Mouse (Mus musculus) heart, embryonic 11.5 days (tissue): ENCODE measurements around the gene Trank1. TPM values are rescaled to one million over a fixed set of nuclear protein-coding genes. Genes with fewer than 3 reads are reported as not detected.

Experiments
- ATAC-seq: fragments of 200-750 bp; cut with Nextera tagmentation; replicated peaks from 2 replicates; pipeline ENCODE4 v1.8.0; 2017; ENCODE audit warnings: moderate library complexity; ENCODE audit not compliant: insufficient number of reproducible peaks, low FRiP score, low TSS enrichment
- H3K27ac ChIP-seq: fragments of 300-500 bp; sonication (generic); 2 replicates; pipeline ENCODE4 v1.5.1; 2014; ENCODE audit warnings: mild to moderate bottlenecking, low read depth, low read length
- H3K27me3 ChIP-seq: fragments of 300-500 bp; sonication (generic); 2 replicates; pipeline ENCODE4 v1.6.1; 2014; ENCODE audit warnings: mild to moderate bottlenecking, low read length, mixed read lengths; ENCODE audit not compliant: control insufficient read depth, insufficient read depth
- H3K36me3 ChIP-seq: fragments of 300-500 bp; sonication (generic); 2 replicates; pipeline ENCODE4 v1.6.1; 2014; ENCODE audit warnings: mild to moderate bottlenecking, low read length, moderate library complexity, mixed read lengths; ENCODE audit not compliant: control insufficient read depth, insufficient read depth
- H3K4me1 ChIP-seq: fragments of 300-500 bp; sonication (generic); 2 replicates; pipeline ENCODE4 v1.6.1; 2014; ENCODE audit warnings: low read length; ENCODE audit not compliant: control insufficient read depth, insufficient read depth
- H3K4me2 ChIP-seq: fragments of 300-500 bp; sonication (generic); 2 replicates; pipeline ENCODE4 v1.6.1; 2014; ENCODE audit warnings: mild to moderate bottlenecking, moderate library complexity
- H3K4me3 ChIP-seq: fragments of 300-500 bp; sonication (generic); 2 replicates; pipeline ENCODE4 v1.5.1; 2014; ENCODE audit warnings: low read depth, low read length
- H3K9ac ChIP-seq: fragments of 300-500 bp; sonication (generic); 2 replicates; pipeline ENCODE4 v1.6.1; 2014; ENCODE audit warnings: mild to moderate bottlenecking, low read depth, low read length, moderate library complexity
- H3K9me3 ChIP-seq: fragments of 300-500 bp; sonication (generic); replicated peaks from 2 replicates; pipeline ENCODE4 v1.6.1; 2016; ENCODE audit warnings: low read length; ENCODE audit not compliant: control insufficient read depth
- WGBS: fragments of 180-500 bp; shearing (Covaris S2); extraction: QIAGEN DNeasy Blood & Tissue Kit; methylation state at CpG from one replicate; pipeline ENCODE4 v1.1.7; 2014; ENCODE audit not compliant: insufficient replicate concordance; 5-methylcytosine and 5-hydroxymethylcytosine counted together
- polyA plus RNA-seq: library from polyadenylated mRNA; unstranded; fragments of >200 nt; fragmentation: Nextera tagmentation; extraction: Ambion mirVana; gene quantifications from 2 replicates; pipeline ENCODE4 v1.2.1, GENCODE M21; 2014

The Trank1 gene
- polyA plus RNA-seq, 1 experiment from 2014 or later, result 0.11 TPM

DNA sequence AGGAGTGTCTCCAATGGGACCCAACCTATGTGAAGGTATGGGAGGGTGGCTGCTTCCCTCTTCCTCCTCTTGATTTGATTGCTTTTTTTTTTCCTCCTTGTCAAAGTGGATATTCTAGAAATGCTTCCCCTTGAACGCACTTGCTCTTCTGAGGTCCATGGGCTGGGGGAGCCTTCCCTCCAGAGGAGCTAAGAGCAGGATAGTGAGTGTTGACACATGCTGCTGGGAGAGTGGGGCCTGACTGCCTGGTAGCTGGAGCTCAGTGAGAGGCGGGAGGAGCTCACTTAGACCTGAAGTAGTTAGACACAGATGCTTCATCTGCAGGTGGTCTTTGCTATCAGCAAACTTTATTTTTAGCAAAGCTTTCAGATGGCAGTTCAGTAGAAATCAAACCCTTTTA lies 22.3 kb downstream of the Trank1 start:
- Histone ChIP-seq H3K27me3 (peaks cover 3% of the 10 kb centered on the region; the same call in 1 of the 2 replicates), H3K36me3 (no peaks in the 10 kb centered on the region), H3K27ac (no peak overlapping the region), H3K9ac (no peak overlapping the region), H3K9me3 (no peaks in the 10 kb centered on the region), H3K4me3 (no peak overlapping the region), H3K4me1 (no peaks in the 10 kb centered on the region), H3K4me2 (no peak overlapping the region)
- 28% methylated on average over 2 of the region's 2 CpGs for WGBS
- no peak for ATAC-seq

GRCm38 (mm10) chr9:111334555-111335164 lies 23.1 kb downstream of the Trank1 start:
- Histone ChIP-seq H3K27ac (no peak overlapping the region), H3K36me3 (no peaks in the 10 kb centered on the region), H3K27me3 (peaks cover 3% of the 10 kb centered on the region; the same call in 1 of the 2 replicates), H3K9me3 (no peaks in the 10 kb centered on the region), H3K4me2 (no peak overlapping the region), H3K4me3 (no peak overlapping the region), H3K4me1 (no peaks in the 10 kb centered on the region), H3K9ac (no peak overlapping the region)
- WGBS, result 61% methylated on average over 4 of the region's 4 CpGs
- no peak for ATAC-seq

DNA sequence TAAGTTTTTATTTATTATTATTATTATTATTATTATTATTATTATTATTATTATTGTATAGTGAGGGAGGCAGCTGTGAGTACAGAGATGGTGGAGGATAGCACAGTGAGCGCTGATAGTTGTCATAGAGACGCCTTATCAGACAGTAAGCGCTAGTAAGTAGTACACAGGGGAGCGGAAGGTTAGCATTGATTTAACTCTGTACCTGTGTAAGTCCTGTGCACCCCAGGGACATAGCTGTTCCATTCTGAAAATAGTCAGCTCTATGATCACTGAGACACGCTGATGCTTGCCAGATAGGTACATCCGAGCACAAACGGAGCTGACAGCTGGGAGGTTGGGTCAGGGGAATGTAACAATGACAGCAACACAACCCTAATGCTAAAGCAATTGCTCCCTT lies 39.7 kb downstream of the Trank1 start:
- Histone ChIP-seq H3K27me3 (no peaks in the 10 kb centered on the region), H3K9me3 (no peaks in the 10 kb centered on the region)

GRCm38 (mm10) chr9:111351641-111352040 lies 40.1 kb downstream of the Trank1 start:
- H3K27ac ChIP-seq, result no peak overlapping the region
- no peaks in the 10 kb centered on the region for H3K9me3 ChIP-seq
- H3K4me3 ChIP-seq, result no peak overlapping the region
- H3K4me1 ChIP-seq, result no peaks in the 10 kb centered on the region
- WGBS, result 31% methylated on average over 1 of the region's 1 CpGs
- ATAC-seq, result no peak
- no peaks in the 10 kb centered on the region for H3K36me3 ChIP-seq
- H3K9ac ChIP-seq, result no peak overlapping the region
- H3K4me2 ChIP-seq, result no peak overlapping the region
- no peaks in the 10 kb centered on the region for H3K27me3 ChIP-seq

More for the DNA sequence above, 39.7 kb downstream of the Trank1 start:
- H3K4me2 ChIP-seq, result no peak overlapping the region
- H3K36me3 ChIP-seq, result no peaks in the 10 kb centered on the region
- H3K4me3 ChIP-seq, result no peak overlapping the region
- H3K9ac ChIP-seq, result no peak overlapping the region
- H3K4me1 ChIP-seq, result no peaks in the 10 kb centered on the region
- H3K27ac ChIP-seq, result no peak overlapping the region
- 66% methylated on average over 7 of the region's 7 CpGs for WGBS
- ATAC-seq, result no peak

DNA sequence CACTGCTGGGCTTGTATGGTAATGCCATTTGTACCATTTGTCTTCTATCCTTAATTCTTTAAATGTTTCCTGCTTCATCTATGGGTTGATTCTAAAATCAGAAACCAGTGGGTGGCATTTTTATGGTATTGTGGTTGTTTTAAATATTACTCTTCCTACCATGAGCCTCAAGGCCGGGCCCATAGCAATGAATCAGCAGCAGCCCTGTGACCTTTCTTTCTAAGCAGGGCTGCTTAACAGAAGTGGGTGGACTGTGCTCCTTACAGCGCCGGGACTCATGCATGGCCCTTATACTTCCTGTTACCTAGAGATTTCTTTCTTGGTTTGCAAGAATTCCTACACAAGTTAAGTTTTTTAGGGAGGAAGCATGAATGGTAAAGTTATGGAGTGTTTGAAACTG lies 41.1 kb downstream of the Trank1 start:
- Histone ChIP-seq H3K4me3 (no peak overlapping the region), H3K4me1 (no peaks in the 10 kb centered on the region), H3K9ac (no peak overlapping the region), H3K36me3 (no peaks in the 10 kb centered on the region), H3K27me3 (no peaks in the 10 kb centered on the region), H3K4me2 (no peak overlapping the region), H3K9me3 (no peaks in the 10 kb centered on the region), H3K27ac (no peak overlapping the region)
- no peak for ATAC-seq
- 69% methylated on average over 3 of the region's 3 CpGs for WGBS

DNA sequence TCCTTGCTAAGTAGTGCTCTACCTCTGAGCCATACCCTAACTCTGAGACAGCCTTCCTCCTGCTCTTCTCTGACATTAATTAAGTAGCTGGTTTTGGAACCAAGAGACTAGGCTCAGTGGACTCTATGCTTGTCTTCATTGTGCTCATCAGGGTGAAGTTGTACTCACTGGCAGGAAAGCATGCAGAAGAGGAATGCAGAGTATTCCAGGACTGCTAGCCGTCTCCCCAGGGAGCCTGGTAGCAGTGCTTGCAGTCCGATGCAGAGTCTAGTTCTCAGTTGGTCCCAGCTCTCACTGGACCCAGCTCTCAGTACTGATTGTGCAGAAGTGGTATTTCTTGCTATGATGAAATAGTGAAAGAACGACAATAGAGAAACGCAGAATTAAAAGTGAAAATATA lies 43.5 kb downstream of the Trank1 start:
- H3K36me3 ChIP-seq, result no peaks in the 10 kb centered on the region
- no peak for ATAC-seq
- 34% methylated on average over 4 of the region's 4 CpGs for WGBS
- no peak overlapping the region for H3K4me2 ChIP-seq
- no peaks in the 10 kb centered on the region for H3K4me1 ChIP-seq
- H3K4me3 ChIP-seq, result no peak overlapping the region
- H3K9ac ChIP-seq, result no peak overlapping the region
- H3K27me3 ChIP-seq, result no peaks in the 10 kb centered on the region
- H3K9me3 ChIP-seq, result no peaks in the 10 kb centered on the region
- H3K27ac ChIP-seq, result no peak overlapping the region

GRCm38 (mm10) chr9:111356386-111356785 lies 44.8 kb downstream of the Trank1 start:
- H3K4me1 ChIP-seq, result no peaks in the 10 kb centered on the region
- WGBS, result 37% methylated on average over 3 of the region's 3 CpGs
- H3K27ac ChIP-seq, result no peak overlapping the region
- no peak overlapping the region for H3K4me3 ChIP-seq
- H3K36me3 ChIP-seq, result no peaks in the 10 kb centered on the region
- no peak for ATAC-seq
- no peak overlapping the region for H3K9ac ChIP-seq
- H3K4me2 ChIP-seq, result no peak overlapping the region
- H3K9me3 ChIP-seq, result no peaks in the 10 kb centered on the region
- no peaks in the 10 kb centered on the region for H3K27me3 ChIP-seq

GRCm38 (mm10) chr9:111363656-111364055 lies 52.1 kb downstream of the Trank1 start:
- H3K4me1 ChIP-seq, result no peaks in the 10 kb centered on the region
- no peak overlapping the region for H3K4me3 ChIP-seq
- no peak overlapping the region for H3K9ac ChIP-seq
- no peak overlapping the region for H3K27ac ChIP-seq
- no peaks in the 10 kb centered on the region for H3K27me3 ChIP-seq
- ATAC-seq, result no peak
- H3K36me3 ChIP-seq, result no peaks in the 10 kb centered on the region
- WGBS, result 67% methylated on average over 7 of the region's 7 CpGs
- H3K9me3 ChIP-seq, result no peaks in the 10 kb centered on the region
- no peak overlapping the region for H3K4me2 ChIP-seq

DNA sequence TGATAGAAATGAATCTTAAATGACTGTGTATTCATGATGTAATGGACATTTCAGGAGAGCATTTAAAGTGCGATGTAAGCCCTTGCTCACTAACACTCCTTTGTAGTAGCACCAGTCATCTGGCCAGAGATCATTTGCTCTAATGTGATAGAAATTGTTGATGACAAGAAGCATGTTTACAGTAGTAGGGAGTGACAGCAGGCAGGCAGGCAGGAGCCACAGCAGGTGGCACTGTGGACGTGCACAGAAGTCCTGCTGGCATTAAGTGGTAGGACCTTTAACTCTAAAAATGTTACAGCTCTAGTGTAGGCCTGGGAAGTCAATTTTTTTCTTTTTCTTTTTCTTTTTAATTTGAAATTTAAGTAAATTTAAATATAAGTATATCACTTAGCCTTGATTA lies 56.2 kb downstream of the Trank1 start:
- H3K9ac ChIP-seq, result no peak overlapping the region
- ATAC-seq, result no peak
- no peaks in the 10 kb centered on the region for H3K27me3 ChIP-seq
- 52% methylated on average over 2 of the region's 2 CpGs for WGBS
- H3K4me2 ChIP-seq, result no peak overlapping the region
- H3K4me3 ChIP-seq, result no peak overlapping the region
- no peaks in the 10 kb centered on the region for H3K36me3 ChIP-seq
- H3K9me3 ChIP-seq, result no peaks in the 10 kb centered on the region
- H3K4me1 ChIP-seq, result no peaks in the 10 kb centered on the region
- H3K27ac ChIP-seq, result no peak overlapping the region
